Mouse (Mus musculus) thymus, postnatal 10 days (tissue): ENCODE results near the gene Dtx4.
A peak's percentile ranks its signal among the peaks of the same experiment; 100 is the strongest.

Source experiments
- DNase-seq, 2 experiments: peaks; one replicate each; pipeline ENCODE4 v3.0.0; 2021; ENCODE audit warnings: low spot score in 2 of 2

Gene Dtx4

GRCm38 (mm10) chr19:12493453-12494186 lies 7.6 kb downstream of the Dtx4 start:
- no peak for DNase-seq

GRCm38 (mm10) chr19:12491636-12492035 lies 9.6 kb downstream of the Dtx4 start:
- DNase-seq = no peak

- DNase-seq = no peak
Observed at GRCm38 (mm10) chr19:12489675-12490570, 11.3 kb downstream of the Dtx4 start.

- DNase-seq = no peak
Observed at GRCm38 (mm10) chr19:12488969-12489674, 12.1 kb downstream of the Dtx4 start.

- peak; percentile 25 to 61 for DNase-seq
Observed at GRCm38 (mm10) chr19:12488205-12488966, 12.9 kb downstream of the Dtx4 start.

GRCm38 (mm10) chr19:12487511-12488204 lies 13.6 kb downstream of the Dtx4 start:
- no peak for DNase-seq

GRCm38 (mm10) chr19:12486875-12487274 lies 14.4 kb downstream of the Dtx4 start:
- DNase-seq = no peak

GRCm38 (mm10) chr19:12485631-12486030 lies 15.6 kb downstream of the Dtx4 start:
- DNase-seq = no peak

GRCm38 (mm10) chr19:12485223-12485622 lies 16.0 kb downstream of the Dtx4 start:
- DNase-seq = no peak

GRCm38 (mm10) chr19:12484210-12484609 lies 17.0 kb downstream of the Dtx4 start:
- no peak for DNase-seq

- no peak for DNase-seq
Observed at GRCm38 (mm10) chr19:12483782-12484181, 17.5 kb downstream of the Dtx4 start.

- no peak for DNase-seq
Observed at GRCm38 (mm10) chr19:12478369-12478768, 22.9 kb downstream of the Dtx4 start.

GRCm38 (mm10) chr19:12476721-12477270 lies 24.5 kb downstream of the Dtx4 start:
- peak; percentile 18 to 33 for DNase-seq

GRCm38 (mm10) chr19:12475380-12476250 lies 25.6 kb downstream of the Dtx4 start:
- peak in 1 of 2 experiments; percentile 11 for DNase-seq

GRCm38 (mm10) chr19:12473951-12474350 lies 27.3 kb downstream of the Dtx4 start:
- DNase-seq = no peak

- no peak for DNase-seq
Observed at GRCm38 (mm10) chr19:12473201-12473641, 28.0 kb downstream of the Dtx4 start.

GRCm38 (mm10) chr19:12472381-12472976 lies 28.8 kb downstream of the Dtx4 start:
- DNase-seq = no peak

GRCm38 (mm10) chr19:12471866-12472265 lies 29.4 kb downstream of the Dtx4 start:
- DNase-seq = no peak

GRCm38 (mm10) chr19:12467436-12467835 lies 33.8 kb downstream of the Dtx4 start:
- DNase-seq = peak in 1 of 2 experiments; percentile 42
